Mouse (Mus musculus) heart, embryonic 16.5 days (tissue): ENCODE results near the gene Arhgap17. TPM values are rescaled to one million over a fixed set of nuclear protein-coding genes. Genes with fewer than 3 reads are reported as not detected.

Source experiments
- ATAC-seq: fragments of 200-750 bp; cut with Nextera tagmentation; replicated peaks from 2 replicates; pipeline ENCODE4 v1.8.0; 2017; ENCODE audit warnings: moderate number of reproducible peaks; ENCODE audit not compliant: insufficient read depth, low FRiP score; ENCODE audit errors: extremely low read depth
- H3K27ac ChIP-seq: fragments of 300-500 bp; sonication (generic); 2 replicates; pipeline ENCODE4 v1.5.1; 2014; ENCODE audit warnings: mild to moderate bottlenecking, low read length, control low read depth, moderate library complexity
- H3K27me3 ChIP-seq: fragments of 300-500 bp; sonication (generic); 2 replicates; pipeline ENCODE4 v1.6.1; 2014; ENCODE audit warnings: low read length, mixed read lengths; ENCODE audit not compliant: control insufficient read depth, insufficient read depth
- H3K36me3 ChIP-seq: fragments of 300-500 bp; sonication (generic); 2 replicates; pipeline ENCODE4 v1.6.1; 2014; ENCODE audit not compliant: control insufficient read depth, insufficient read depth
- H3K4me1 ChIP-seq: fragments of 300-500 bp; sonication (generic); 2 replicates; pipeline ENCODE4 v1.6.1; 2014; ENCODE audit warnings: low read length, mixed read lengths; ENCODE audit not compliant: control insufficient read depth, insufficient read depth
- H3K4me2 ChIP-seq: fragments of 300-500 bp; sonication (generic); 2 replicates; pipeline ENCODE4 v1.6.1; 2014; ENCODE audit warnings: low read depth, mild to moderate bottlenecking, control low read depth, low read length
- H3K4me3 ChIP-seq: fragments of 300-500 bp; sonication (generic); 2 replicates; pipeline ENCODE4 v1.5.1; 2014; ENCODE audit warnings: mild to moderate bottlenecking, control low read depth, low read length
- H3K9ac ChIP-seq: fragments of 300-500 bp; sonication (generic); 2 replicates; pipeline ENCODE4 v1.6.1; 2014; ENCODE audit warnings: low read length, control low read depth
- H3K9me3 ChIP-seq: fragments of 300-500 bp; sonication (generic); replicated peaks from 2 replicates; pipeline ENCODE4 v1.6.1; 2016; ENCODE audit warnings: low read length; ENCODE audit not compliant: control insufficient read depth
- WGBS: fragments of 180-500 bp; shearing (Covaris S2); extraction: QIAGEN DNeasy Blood & Tissue Kit; methylation state at CpG from one replicate; pipeline ENCODE4 v1.1.7; 2014; 5-methylcytosine and 5-hydroxymethylcytosine counted together
- polyA plus RNA-seq: library from polyadenylated mRNA; unstranded; fragments of >200 nt; fragmentation: Nextera tagmentation; extraction: Ambion mirVana; gene quantifications from 2 replicates; pipeline ENCODE4 v1.2.1, GENCODE M21; 2015

The Arhgap17 gene
- polyA plus RNA-seq, 1 experiment from 2014 or later = 15.1 TPM

DNA sequence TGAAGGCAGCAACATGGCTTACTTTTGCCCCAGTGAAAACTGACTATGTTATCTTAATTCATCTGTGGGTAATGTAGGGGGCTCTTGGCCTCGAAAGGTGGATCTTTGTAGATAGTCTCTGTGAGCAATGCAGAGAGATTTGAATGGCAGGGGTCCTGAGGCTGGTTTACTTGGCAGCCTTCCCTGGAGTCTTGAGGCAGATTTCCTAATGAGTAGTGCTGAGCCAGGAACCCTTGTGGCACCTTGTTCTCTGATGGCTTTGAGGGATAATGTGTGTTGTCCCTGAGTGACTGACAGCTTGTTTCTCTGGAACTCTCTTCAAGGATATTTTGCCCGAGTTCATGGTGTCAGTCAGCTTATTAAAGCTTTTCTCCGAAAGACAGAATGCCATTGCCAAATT, 31.4 kb upstream of the Arhgap17 start:
- Histone ChIP-seq H3K9me3 (no peaks in the 10 kb centered on the region), H3K27ac (no peak overlapping the region), H3K4me2 (no peak overlapping the region), H3K4me3 (no peak overlapping the region), H3K27me3 (no peaks in the 10 kb centered on the region), H3K36me3 (peaks cover 16% of the 10 kb centered on the region; the same call in 1 of the 2 replicates), H3K9ac (no peak overlapping the region), H3K4me1 (peaks cover 5% of the 10 kb centered on the region; the same call in 1 of the 2 replicates)
- ATAC-seq = no peak
- 79% methylated on average over 3 of the region's 3 CpGs for WGBS

DNA sequence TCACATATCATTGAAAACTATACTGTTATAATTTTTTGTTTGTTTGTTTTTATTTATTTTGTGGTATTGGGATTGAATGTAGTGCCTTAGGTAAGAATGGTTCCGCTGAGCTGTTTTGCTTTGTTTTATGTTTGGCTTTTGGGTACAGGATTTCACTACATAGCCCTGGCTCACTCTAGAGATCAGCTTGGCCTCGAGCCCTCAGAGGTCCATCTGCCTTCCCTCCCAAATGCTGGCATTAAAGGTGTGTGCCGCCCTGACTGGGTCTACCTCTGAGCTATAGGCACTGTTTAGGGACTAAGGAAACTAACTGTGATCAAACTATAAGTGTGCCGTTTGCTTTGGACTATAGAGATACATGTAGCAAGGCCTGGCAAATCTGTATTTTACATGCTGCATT, 29.6 kb upstream of the Arhgap17 start:
- 82% methylated on average over 4 of the region's 4 CpGs for WGBS
- no peaks in the 10 kb centered on the region for H3K27me3 ChIP-seq
- H3K9me3 ChIP-seq = no peaks in the 10 kb centered on the region
- H3K4me2 ChIP-seq = no peak overlapping the region
- H3K27ac ChIP-seq = no peak overlapping the region
- H3K36me3 ChIP-seq = peaks cover 13% of the 10 kb centered on the region; the same call in 1 of the 2 replicates
- H3K9ac ChIP-seq = no peak overlapping the region
- no peak overlapping the region for H3K4me3 ChIP-seq
- no peaks in the 10 kb centered on the region; the same call in 1 of the 2 replicates for H3K4me1 ChIP-seq
- ATAC-seq = no peak

DNA sequence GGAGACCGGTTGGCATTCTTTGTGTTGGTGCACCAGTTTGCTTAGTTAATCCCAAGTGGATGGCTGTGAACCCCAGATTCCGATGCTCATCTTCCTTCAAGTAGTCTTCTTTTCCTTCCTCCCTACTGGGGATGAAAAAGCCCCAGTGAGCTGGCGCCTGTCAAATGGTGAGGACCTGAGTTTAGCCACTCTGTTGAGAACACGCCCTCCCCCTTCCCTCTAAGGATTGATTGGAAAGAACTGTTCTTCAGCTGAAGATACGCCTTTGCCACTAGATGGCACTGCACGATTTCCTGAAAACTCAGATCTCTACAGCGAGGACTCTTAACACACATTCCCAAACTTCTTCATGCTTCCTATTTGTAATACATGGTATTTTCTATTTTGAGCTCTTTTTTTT, 29.1 kb upstream of the Arhgap17 start:
- WGBS = 20% methylated on average over 7 of the region's 7 CpGs
- H3K9me3 ChIP-seq = no peaks in the 10 kb centered on the region
- H3K27me3 ChIP-seq = no peaks in the 10 kb centered on the region
- H3K27ac ChIP-seq = no peak overlapping the region
- H3K36me3 ChIP-seq = peaks cover 13% of the 10 kb centered on the region; the same call in 1 of the 2 replicates
- H3K9ac ChIP-seq = no peak overlapping the region
- H3K4me2 ChIP-seq = no peak overlapping the region
- H3K4me1 ChIP-seq = peaks cover 2% of the 10 kb centered on the region
- H3K4me3 ChIP-seq = no peak overlapping the region
- ATAC-seq = no peak

DNA sequence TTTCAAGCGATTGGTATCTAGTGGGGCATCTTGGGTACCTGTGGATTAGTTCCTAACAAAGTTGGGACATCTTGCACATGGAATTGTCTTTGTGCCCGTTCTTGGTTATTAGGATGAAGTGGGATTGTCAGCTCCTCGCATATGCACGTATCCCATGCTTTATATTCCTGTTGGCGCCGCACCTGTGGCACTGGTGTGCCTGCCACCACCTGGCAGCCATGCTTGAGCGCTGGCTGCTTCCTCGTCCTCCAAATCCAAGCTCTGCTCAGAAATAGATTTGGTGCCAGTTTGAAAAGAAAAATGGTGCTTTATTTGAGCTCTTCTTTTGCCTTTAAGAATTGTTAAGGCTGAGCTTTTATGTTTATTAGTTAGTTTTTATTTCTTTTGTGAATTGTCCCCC, 28.2 kb upstream of the Arhgap17 start:
- Histone ChIP-seq H3K4me3 (no peak overlapping the region), H3K27me3 (no peaks in the 10 kb centered on the region), H3K9ac (no peak overlapping the region), H3K4me1 (peaks cover 6% of the 10 kb centered on the region), H3K4me2 (no peak overlapping the region), H3K27ac (no peak overlapping the region), H3K36me3 (peaks cover 13% of the 10 kb centered on the region; the same call in 1 of the 2 replicates), H3K9me3 (no peaks in the 10 kb centered on the region)
- ATAC-seq = no peak
- WGBS = 87% methylated on average over 8 of the region's 8 CpGs

DNA sequence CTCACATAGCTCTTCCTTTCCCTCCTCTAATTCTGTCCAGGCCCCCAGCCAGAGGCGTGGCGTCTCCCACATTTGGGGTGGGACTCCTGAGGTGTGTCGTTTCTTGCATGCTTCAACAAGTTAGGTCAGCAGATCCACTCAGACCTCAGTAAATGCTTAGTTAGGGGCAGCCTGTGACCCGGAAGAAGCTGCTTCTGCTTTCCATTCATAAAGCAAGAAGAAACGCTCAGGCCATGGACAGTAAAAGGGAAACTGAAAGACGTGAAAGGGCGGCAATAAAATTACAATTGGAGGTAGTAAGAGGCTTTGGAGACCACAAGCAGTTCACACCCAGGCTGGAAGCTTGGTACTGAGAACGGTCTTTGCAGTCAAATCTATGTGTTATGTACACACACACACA, 27.7 kb upstream of the Arhgap17 start:
- peaks cover 6% of the 10 kb centered on the region for H3K4me1 ChIP-seq
- H3K27ac ChIP-seq = no peak overlapping the region
- ATAC-seq = no peak
- 76% methylated on average over 8 of the region's 8 CpGs for WGBS
- no peak overlapping the region for H3K9ac ChIP-seq
- H3K4me2 ChIP-seq = no peak overlapping the region
- no peaks in the 10 kb centered on the region for H3K27me3 ChIP-seq
- no peak overlapping the region for H3K4me3 ChIP-seq
- no peaks in the 10 kb centered on the region for H3K9me3 ChIP-seq
- H3K36me3 ChIP-seq = peaks cover 9% of the 10 kb centered on the region; the same call in 1 of the 2 replicates

DNA sequence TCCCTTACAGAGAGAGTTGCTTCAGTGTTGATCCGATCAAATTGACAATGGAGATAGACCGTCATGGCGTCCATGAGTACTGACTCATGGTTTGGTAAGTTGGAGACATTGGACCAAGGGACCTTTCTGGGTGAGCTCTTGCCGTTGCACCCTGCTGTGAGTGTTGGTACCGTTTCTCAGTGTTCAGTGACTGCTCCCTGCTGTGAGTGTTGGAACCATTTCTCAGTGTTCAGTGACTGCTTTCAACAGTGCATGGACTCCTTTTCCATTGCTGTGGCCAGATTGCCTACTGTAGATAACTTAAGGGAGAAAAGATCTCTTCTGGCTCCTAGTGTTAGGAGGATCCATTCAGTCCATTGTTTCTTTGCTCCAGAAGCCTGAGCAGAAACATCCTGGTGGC, 27.2 kb upstream of the Arhgap17 start:
- Histone ChIP-seq H3K27me3 (no peaks in the 10 kb centered on the region), H3K9me3 (no peaks in the 10 kb centered on the region), H3K9ac (no peak overlapping the region), H3K4me1 (peaks cover 6% of the 10 kb centered on the region), H3K4me2 (no peak overlapping the region), H3K36me3 (peaks cover 8% of the 10 kb centered on the region; the same call in 1 of the 2 replicates), H3K4me3 (no peak overlapping the region), H3K27ac (no peak overlapping the region)
- no peak for ATAC-seq
- 92% methylated on average over 5 of the region's 5 CpGs for WGBS

DNA sequence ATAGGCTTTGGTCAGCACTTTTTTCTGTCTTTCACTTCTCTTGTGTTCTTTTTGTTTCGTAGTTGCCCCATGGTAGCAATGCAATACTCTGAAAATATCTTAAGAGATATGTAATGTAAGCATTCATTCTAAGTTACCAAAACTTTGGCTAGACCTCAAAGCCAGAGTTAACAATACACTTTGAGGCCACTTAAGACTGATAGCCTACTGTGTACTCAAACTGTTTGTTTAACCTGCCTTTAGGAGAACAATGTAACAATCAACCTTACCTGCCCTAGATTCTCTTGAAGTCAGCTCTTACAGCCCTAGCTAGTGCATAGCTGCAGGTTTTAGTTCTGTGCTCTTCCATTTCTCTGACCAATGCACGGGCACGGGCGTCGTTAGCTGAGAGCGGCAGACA, 24.6 kb upstream of the Arhgap17 start:
- no peak overlapping the region for H3K27ac ChIP-seq
- H3K36me3 ChIP-seq = peaks cover 2% of the 10 kb centered on the region; the same call in 1 of the 2 replicates
- H3K27me3 ChIP-seq = no peaks in the 10 kb centered on the region
- H3K9me3 ChIP-seq = no peaks in the 10 kb centered on the region
- 66% methylated on average over 6 of the region's 6 CpGs for WGBS
- no peak overlapping the region for H3K4me2 ChIP-seq
- H3K4me3 ChIP-seq = no peak overlapping the region
- ATAC-seq = no peak
- no peak overlapping the region for H3K9ac ChIP-seq
- peaks cover 6% of the 10 kb centered on the region for H3K4me1 ChIP-seq

DNA sequence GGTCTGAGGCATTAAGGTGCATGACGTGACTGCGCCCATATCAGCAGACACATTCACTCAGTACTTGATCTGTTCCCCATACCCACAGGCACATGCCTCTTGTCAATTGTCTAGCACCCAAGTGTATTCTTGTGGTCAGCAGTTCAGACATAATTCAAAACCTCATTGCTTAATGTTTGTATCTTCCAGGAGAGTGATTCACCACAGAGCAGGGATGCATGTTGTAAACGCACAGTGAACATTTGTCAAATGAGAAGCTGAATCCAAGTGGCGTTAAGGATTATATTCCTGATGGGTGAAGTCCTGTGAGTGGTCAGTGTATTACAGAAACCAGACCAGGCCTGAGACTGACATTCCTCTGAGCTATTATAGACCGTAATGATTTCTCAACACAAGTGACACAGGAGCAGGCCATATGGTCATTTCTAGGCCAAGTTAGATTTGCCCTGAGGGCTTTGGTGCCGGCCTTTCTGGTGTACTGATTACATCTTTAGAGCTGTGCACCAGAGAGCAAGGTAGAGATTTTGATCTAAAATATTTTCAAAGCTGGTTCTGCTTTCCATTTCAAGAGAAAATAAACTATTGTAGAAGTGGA, 20.1 kb upstream of the Arhgap17 start:
- Histone ChIP-seq H3K4me3 (no peak overlapping the region), H3K36me3 (peaks cover 12% of the 10 kb centered on the region; the same call in 1 of the 2 replicates), H3K9ac (no peak overlapping the region), H3K27ac (no peak overlapping the region), H3K9me3 (no peaks in the 10 kb centered on the region), H3K27me3 (no peaks in the 10 kb centered on the region), H3K4me2 (no peak overlapping the region), H3K4me1 (peaks cover 8% of the 10 kb centered on the region)
- ATAC-seq = no peak
- whole genome bisulfite sequencing = 77% methylated on average over 6 of the region's 6 CpGs

DNA sequence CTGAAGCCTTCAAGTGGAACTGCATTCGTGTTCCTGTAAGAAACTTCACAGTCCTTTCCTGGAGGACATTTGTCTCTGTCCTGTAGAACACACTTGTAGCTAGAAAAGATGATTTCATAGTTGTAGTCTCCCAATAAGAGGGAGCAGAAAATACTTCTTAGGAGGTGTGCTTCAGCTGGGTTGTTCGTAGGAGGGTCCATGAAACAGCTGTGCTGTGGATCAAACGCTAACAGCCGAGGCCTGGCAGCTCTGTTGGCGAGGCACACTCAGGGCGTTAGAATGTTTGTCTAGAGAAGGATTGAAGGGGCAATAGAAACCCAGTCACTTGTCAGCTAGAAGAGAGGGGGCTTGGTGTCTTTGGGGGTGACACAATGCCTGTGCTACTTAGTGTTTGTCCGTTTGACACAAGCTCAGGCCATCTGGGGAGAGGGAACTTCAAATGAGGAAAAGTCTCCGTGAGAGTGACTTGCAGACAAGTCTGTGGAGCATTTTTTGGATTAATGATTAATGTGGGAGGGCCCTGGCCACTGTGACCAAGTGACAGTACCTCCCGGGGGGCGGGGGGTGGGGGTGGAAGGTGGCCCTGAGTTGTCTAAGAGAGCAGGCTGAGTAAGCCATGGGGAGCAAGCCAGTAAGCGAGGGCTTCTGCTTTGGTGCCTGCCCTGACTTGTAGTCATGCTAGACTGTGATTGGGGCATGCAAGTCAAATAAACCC, 16.1 kb upstream of the Arhgap17 start:
- Histone ChIP-seq H3K27me3 (no peaks in the 10 kb centered on the region), H3K27ac (peak overlapping the region; percentile 39), H3K9me3 (no peaks in the 10 kb centered on the region), H3K4me1 (0 out of 2 replicates have a peak, but pooled peaks cover 2% of the 10 kb centered on the region), H3K9ac (no peak overlapping the region), H3K36me3 (peaks cover 10% of the 10 kb centered on the region; the same call in 1 of the 2 replicates), H3K4me2 (no peak overlapping the region), H3K4me3 (no peak overlapping the region)
- 57% methylated on average over 11 of the region's 11 CpGs for WGBS
- ATAC-seq = no peak
